Mouse (Mus musculus): Measurements from ENCODE around the gene Ccdc116.

Gene Ccdc116

GRCm38 (mm10) chr16:17131191-17132088 lies 15.6 kb downstream of the Ccdc116 start:
- in situ Hi-C loops (cut with MboI; ENCODE audit: unreplicated experiment in 2 of 2), result loop anchor here (5.0 kb wide), 2 partner anchors 71 to 151 kb away; partner anchors contain the start of gene Ube2l3 (in 2 of the 2)

- in situ Hi-C loops (cut with MboI; ENCODE audit: unreplicated experiment in 2 of 2), result no loop called here
These were observed 19.7 kb downstream of the Ccdc116 start for GRCm38 (mm10) chr16:17127292-17127691.

DNA sequence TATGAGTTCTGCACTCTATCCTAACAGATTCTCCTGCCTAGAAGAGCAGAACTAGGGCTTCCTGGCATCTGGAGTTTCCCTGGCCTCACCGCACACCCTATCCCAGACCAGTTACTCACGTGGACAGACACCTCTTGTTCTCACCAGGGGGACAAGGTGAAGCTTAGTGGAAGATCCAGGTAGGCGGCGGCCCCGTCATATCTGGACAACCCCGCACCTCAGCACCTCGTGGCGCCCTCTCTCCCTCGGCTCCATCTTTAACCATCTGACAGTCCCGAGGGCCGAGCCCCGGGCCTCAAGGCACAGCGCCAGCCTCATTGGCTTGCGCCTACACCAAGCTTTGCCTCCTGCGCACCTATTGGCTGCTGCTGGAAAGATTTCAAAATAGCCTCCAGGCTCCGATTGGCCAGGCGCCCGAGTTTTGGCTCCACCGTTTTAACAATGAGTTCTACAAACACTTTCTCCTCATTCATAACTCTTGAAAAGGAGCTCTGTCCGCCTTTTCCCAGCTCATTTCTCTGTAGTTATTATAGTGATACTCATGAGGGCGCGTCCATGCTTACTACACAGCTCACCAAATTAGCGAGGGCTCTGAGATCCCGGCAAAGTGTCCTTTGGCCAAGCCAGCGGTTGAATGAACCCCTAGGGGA lies 22.0 kb downstream of the Ccdc116 start, which contains the start of gene 2610318N02Rik:
2610318N02Rik (minus strand) TSS at position 297 of the 650 bp plus-strand sequence.
- in situ Hi-C loops (cut with MboI; ENCODE audit: unreplicated experiment in 2 of 2), result no loop called here

DNA sequence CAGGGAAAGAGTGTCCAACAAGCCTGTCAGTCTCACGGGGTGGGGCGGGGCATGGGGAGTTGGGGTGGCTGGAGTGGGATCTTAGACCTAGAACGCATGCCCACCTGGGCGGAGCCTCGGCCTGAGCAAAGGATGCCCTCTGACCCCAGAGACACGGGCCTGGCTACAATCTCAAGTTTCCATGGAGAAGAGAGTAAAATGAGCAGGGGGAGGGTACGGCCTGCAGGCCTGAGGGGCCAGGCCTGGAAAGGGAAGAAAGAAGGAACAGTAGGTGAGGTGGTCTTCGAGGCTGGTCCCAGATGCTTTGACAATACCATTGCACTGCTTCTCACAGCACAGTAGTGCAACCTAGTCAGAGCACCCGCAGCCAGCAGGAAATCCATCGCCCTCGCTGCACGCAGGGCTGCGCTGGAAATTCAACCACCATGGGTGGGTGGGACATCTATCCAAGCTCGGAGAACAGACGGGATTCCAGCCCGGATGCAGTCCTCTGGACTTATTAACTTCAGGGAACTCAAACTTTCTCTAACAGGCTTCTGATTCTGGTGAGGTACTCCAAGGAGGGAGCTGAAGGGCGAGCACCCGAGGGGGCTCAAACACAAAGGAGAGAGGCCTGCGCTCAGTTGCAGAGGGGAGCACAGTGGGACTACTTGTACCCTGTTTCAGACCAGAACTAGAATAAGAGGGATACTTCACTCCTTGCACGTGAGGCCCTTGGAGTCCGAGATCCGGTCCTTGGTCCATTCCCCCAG lies 22.7 kb downstream of the Ccdc116 start:
- in situ Hi-C loops (cut with MboI; ENCODE audit: unreplicated experiment in 2 of 2), result no loop called here

DNA sequence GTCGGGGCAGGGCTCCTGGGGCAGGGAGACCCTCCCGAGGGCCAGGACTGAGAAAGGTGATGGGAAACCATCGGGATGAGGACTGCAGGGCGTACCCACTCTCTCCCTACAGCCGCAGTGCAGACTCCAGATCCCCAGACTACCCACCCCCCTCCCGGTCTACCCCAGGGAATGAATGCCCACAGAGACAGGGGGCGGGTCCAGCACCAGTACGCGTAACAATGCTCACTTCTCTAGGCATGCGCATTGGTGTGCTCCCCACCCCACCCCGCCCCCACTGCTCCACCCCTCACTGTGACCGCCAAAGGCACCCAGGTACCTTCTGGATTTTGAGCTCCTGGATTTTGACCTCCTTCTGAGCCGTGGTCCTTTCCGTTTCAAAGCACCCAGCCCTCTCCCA lies 25.5 kb downstream of the Ccdc116 start:
- in situ Hi-C loops (cut with MboI; ENCODE audit: unreplicated experiment in 2 of 2), result no loop called here

- in situ Hi-C loops (cut with MboI; ENCODE audit: unreplicated experiment in 2 of 2), result no loop called here
These were observed 29.7 kb downstream of the Ccdc116 start for GRCm38 (mm10) chr16:17117309-17117799.

DNA sequence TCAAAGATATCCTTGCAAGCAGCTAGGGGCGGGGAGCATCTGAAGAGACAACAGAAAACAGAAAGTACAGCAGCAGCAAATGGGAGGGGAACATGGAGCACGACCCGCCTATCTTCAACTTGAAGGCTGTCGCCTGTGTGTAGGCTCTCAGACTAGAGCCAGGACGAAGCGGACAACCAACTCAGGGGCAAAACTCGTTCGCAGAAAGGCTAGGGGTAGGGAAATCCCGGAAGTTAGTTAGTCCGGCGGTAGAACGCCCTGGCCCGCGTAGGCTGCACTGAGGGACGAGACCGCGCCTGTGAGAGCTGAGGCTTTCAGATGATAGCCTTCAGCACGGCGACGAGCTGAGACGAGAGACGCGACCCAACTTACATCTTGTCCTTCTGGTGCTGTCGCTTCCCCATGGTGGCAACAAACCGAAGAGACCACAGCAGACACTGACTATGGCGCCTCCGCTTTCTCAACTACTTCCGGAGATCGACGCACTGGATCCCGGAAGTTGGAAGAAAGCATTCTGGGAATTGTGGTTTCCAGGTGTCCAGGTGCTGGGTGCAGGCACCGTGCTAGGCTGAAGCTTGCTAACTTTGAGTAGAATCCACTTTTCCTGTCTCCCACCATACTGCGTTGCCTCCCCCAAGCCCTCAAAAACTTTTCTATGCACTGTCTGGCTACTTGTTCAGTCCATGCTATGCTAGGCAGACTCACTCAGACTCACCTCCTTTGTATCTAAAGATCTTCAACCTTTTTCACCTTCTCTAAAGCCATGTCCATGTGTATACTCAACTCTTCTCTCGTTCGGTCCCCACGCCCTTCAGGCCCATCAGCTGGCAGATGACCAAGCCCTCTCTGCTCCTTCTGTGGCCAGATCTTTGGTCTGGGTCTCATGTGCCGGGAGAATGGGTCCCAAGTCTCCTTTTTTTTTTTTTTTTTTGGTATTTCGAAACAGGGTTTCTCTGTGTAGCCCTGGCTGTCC lies 36.0 kb downstream of the Ccdc116 start, which contains the start of gene Ppil2:
Ppil2 (minus strand) TSS at position 487 of the 973 bp plus-strand sequence.
- in situ Hi-C loops (cut with MboI; ENCODE audit: unreplicated experiment in 2 of 2), result no loop called here

GRCm38 (mm10) chr16:17104600-17104999 lies 42.4 kb downstream of the Ccdc116 start:
- in situ Hi-C loops (cut with MboI; ENCODE audit: unreplicated experiment in 2 of 2), result no loop called here

GRCm38 (mm10) chr16:17102630-17103220 lies 44.3 kb downstream of the Ccdc116 start:
- in situ Hi-C loops (cut with MboI; ENCODE audit: unreplicated experiment in 2 of 2), result no loop called here

- in situ Hi-C loops (cut with MboI; ENCODE audit: unreplicated experiment in 2 of 2), result no loop called here
These were observed 50.1 kb downstream of the Ccdc116 start for GRCm38 (mm10) chr16:17096938-17097337.
